Mouse (Mus musculus) heart, adult 2 months (tissue): Measurements from ENCODE around the gene Neurl2.
"Not testable (repeated sequence)": the region's sequence is repeated elsewhere in the genome, so short reads cannot be mapped to it uniquely, and the experiment has no call there.

Source experiments
- CTCF ChIP-seq: fragments of 200-600 bp; IDR thresholded peaks from 2 replicates; pipeline ENCODE4 v1.8.1; 2022; ENCODE audit warnings: antibody characterized with exemption, mild to moderate bottlenecking, moderate library complexity
- POLR2A ChIP-seq: fragments of 200-500 bp; IDR thresholded peaks from 2 replicates; pipeline ENCODE4 v1.6.1; 2011; ENCODE audit warnings: mild to moderate bottlenecking, low read depth, low read length, control low read depth; ENCODE audit not compliant: insufficient read depth

GRCm38 (mm10) chr2:164875648-164876047, 42.4 kb upstream of the Neurl2 start:
- TF ChIP-seq POLR2A = not testable (repeated sequence)
- peak; percentile 50 for TF ChIP-seq CTCF
